Mouse (Mus musculus): ENCODE results near the gene Dpm2. TPM values are rescaled to one million over a fixed set of nuclear protein-coding genes. Genes with fewer than 3 reads are reported as not detected.

Dpm2 gene
- polyA plus RNA-seq, 1 experiment from 2014 or later = 122 TPM

DNA sequence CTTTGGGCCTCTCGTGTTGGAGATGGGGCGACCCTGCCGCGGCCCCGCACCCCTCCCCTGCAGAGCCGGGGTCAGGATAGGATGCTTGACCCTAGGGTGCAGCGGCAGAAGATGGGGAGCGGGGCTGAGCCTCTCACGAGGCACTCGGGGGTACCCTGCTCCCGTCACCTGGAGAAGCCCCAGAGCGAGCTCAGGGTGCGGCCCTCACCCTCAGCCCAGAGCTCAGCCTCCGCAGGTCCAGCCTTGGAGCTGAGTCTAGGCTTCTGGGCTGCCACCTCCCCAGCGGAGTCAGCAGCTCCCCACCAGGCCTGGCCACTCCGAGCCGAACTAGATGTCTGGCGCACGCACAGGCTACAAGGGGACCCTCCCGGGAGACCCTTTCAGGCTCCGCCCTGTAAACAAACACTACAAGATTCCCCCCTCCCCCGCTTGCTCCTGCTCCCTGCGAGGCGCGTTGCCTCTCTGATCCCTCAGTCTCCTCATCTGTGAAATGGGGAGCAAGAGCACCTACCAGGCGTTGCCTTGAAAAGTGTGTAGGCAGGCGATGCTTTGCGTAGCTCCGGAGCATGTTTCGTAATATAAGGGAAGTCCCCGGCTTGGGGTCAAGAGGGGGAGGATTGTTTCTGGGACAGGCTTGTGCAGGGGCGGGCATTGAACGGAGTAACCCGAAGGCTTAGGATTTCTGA is 36.7 kb downstream of the Dpm2 start:
- Histone ChIP-seq H3K4me1 (ENCODE audit: control insufficient read depth, insufficient read depth, low read length) (peaks cover 23% of the 10 kb centered on the region; the same call in 1 of the 2 replicates), H3K36me3 (ENCODE audit: control insufficient read depth, insufficient read depth, low read length) (no peaks in the 10 kb centered on the region), H3K9me3 (ENCODE audit: control insufficient read depth, low read depth, low read length) (no peaks in the 10 kb centered on the region), H3K27ac (ENCODE audit: low read length) (peak overlapping the region; percentile 28; the same call in 1 of the 2 replicates), H3K27me3 (ENCODE audit: control insufficient read depth, insufficient read depth, low read length) (no peaks in the 10 kb centered on the region), H3K9ac (replicated peaks; ENCODE audit: low read depth, low read length) (peak overlapping the region; percentile 61), H3K4me2 (replicated peaks; ENCODE audit: low read depth, low read length) (peak overlapping the region; percentile 87), H3K4me3 (ENCODE audit: low read depth, low read length) (peak overlapping the region; percentile 80)
- peak; percentile 21; the same call in 1 of the 2 replicates for ATAC-seq (ENCODE audit: insufficient number of reproducible peaks, insufficient read depth, low FRiP score, low read depth)
- WGBS = 5% methylated on average over 33 of the region's 34 CpGs

- no peak overlapping the region for H3K9ac ChIP-seq (replicated peaks; ENCODE audit: low read depth, low read length)
Measured at GRCm38 (mm10) chr2:32608141-32608777, 37.6 kb downstream of the Dpm2 start.

DNA sequence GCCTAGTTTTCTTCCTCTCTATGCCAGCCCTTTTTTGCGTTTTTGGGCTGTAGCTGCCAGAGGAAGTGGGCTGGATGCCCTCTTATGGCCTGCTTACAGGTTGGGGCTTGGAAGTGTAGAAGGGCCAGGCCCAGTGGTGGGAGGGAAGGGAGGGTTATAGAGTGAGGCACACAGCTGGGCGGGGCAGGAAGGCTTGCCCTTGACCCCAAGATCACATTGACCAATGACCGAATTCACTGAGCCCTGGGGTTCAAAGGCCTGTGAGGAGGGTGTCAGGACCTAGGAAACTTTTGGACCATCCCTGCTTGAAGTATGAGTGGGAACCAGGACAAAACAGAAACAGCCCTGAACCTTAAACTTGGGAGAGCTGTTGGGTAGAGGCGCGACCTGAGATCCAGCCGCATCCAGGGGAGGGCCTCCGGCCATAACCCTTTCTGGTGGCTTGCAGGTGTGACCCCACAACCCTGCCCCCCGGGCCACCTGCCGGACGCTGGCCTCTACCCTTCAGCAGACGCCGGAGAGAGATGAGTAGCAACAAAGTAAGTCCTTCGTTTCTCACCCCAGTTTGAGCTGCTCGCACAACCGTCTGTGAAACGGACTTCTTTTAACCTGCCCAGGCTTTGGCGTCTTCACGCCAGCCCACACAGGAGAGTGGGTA is 38.2 kb downstream of the Dpm2 start:
- Histone ChIP-seq H3K27me3 (ENCODE audit: control insufficient read depth, insufficient read depth, low read length) (no peaks in the 10 kb centered on the region), H3K4me1 (ENCODE audit: control insufficient read depth, insufficient read depth, low read length) (peaks cover 20% of the 10 kb centered on the region; the same call in 1 of the 2 replicates), H3K27ac (ENCODE audit: low read length) (peak overlapping the region; percentile 28; the same call in 1 of the 2 replicates), H3K9me3 (ENCODE audit: control insufficient read depth, low read depth, low read length) (no peaks in the 10 kb centered on the region), H3K4me2 (replicated peaks; ENCODE audit: low read depth, low read length) (peak overlapping the region; percentile 87), H3K4me3 (ENCODE audit: low read depth, low read length) (peak overlapping the region; percentile 80), H3K9ac (replicated peaks; ENCODE audit: low read depth, low read length) (no peak overlapping the region), H3K36me3 (ENCODE audit: control insufficient read depth, insufficient read depth, low read length) (no peaks in the 10 kb centered on the region)
- ATAC-seq (ENCODE audit: insufficient number of reproducible peaks, insufficient read depth, low FRiP score, low read depth) = no peak
- WGBS = 53% methylated on average over 18 of the region's 18 CpGs

More at GRCm38 (mm10) chr2:32608141-32608777, 37.6 kb downstream of the Dpm2 start:
- Histone ChIP-seq H3K4me1 (ENCODE audit: control insufficient read depth, insufficient read depth, low read length) (peaks cover 20% of the 10 kb centered on the region; the same call in 1 of the 2 replicates), H3K4me2 (replicated peaks; ENCODE audit: low read depth, low read length) (peak overlapping the region; percentile 87), H3K27ac (ENCODE audit: low read length) (peak overlapping the region; percentile 28; the same call in 1 of the 2 replicates), H3K27me3 (ENCODE audit: control insufficient read depth, insufficient read depth, low read length) (no peaks in the 10 kb centered on the region), H3K4me3 (ENCODE audit: low read depth, low read length) (peak overlapping the region; percentile 80), H3K9me3 (ENCODE audit: control insufficient read depth, low read depth, low read length) (no peaks in the 10 kb centered on the region), H3K36me3 (ENCODE audit: control insufficient read depth, insufficient read depth, low read length) (no peaks in the 10 kb centered on the region)
- ATAC-seq (ENCODE audit: insufficient number of reproducible peaks, insufficient read depth, low FRiP score, low read depth) = peak; percentile 44
- WGBS = 6% methylated on average over 25 of the region's 25 CpGs

- ATAC-seq (ENCODE audit: insufficient number of reproducible peaks, insufficient read depth, low FRiP score, low read depth) = no peak
- H3K27ac ChIP-seq (ENCODE audit: low read length) = peak overlapping the region; percentile 39; the same call in 1 of the 2 replicates
- peak overlapping the region; percentile 32 for H3K4me3 ChIP-seq (ENCODE audit: low read depth, low read length)
- WGBS = 13% methylated on average over 23 of the region's 23 CpGs
- no peak overlapping the region for H3K9ac ChIP-seq (replicated peaks; ENCODE audit: low read depth, low read length)
- no peaks in the 10 kb centered on the region for H3K9me3 ChIP-seq (ENCODE audit: control insufficient read depth, low read depth, low read length)
- H3K27me3 ChIP-seq (ENCODE audit: control insufficient read depth, insufficient read depth, low read length) = no peaks in the 10 kb centered on the region
- H3K4me2 ChIP-seq (replicated peaks; ENCODE audit: low read depth, low read length) = peak overlapping the region; percentile 50
- no peaks in the 10 kb centered on the region; the same call in 1 of the 2 replicates for H3K36me3 ChIP-seq (ENCODE audit: control insufficient read depth, insufficient read depth, low read length)
- H3K4me1 ChIP-seq (ENCODE audit: control insufficient read depth, insufficient read depth, low read length) = peaks cover 20% of the 10 kb centered on the region; the same call in 1 of the 2 replicates
Measured at GRCm38 (mm10) chr2:32610610-32611229, 40.1 kb downstream of the Dpm2 start.

GRCm38 (mm10) chr2:32612274-32612673 is 41.6 kb downstream of the Dpm2 start:
- H3K9me3 ChIP-seq (ENCODE audit: control insufficient read depth, low read depth, low read length) = no peaks in the 10 kb centered on the region
- no peak overlapping the region for H3K4me2 ChIP-seq (replicated peaks; ENCODE audit: low read depth, low read length)
- 71% methylated on average over 26 of the region's 26 CpGs for WGBS
- ATAC-seq (ENCODE audit: insufficient number of reproducible peaks, insufficient read depth, low FRiP score, low read depth) = no peak
- no peaks in the 10 kb centered on the region; the same call in 1 of the 2 replicates for H3K36me3 ChIP-seq (ENCODE audit: control insufficient read depth, insufficient read depth, low read length)
- no peaks in the 10 kb centered on the region for H3K27me3 ChIP-seq (ENCODE audit: control insufficient read depth, insufficient read depth, low read length)
- H3K27ac ChIP-seq (ENCODE audit: low read length) = no peak overlapping the region
- H3K9ac ChIP-seq (replicated peaks; ENCODE audit: low read depth, low read length) = no peak overlapping the region
- H3K4me1 ChIP-seq (ENCODE audit: control insufficient read depth, insufficient read depth, low read length) = peaks cover 20% of the 10 kb centered on the region; the same call in 1 of the 2 replicates
- no peak overlapping the region for H3K4me3 ChIP-seq (ENCODE audit: low read depth, low read length)

DNA sequence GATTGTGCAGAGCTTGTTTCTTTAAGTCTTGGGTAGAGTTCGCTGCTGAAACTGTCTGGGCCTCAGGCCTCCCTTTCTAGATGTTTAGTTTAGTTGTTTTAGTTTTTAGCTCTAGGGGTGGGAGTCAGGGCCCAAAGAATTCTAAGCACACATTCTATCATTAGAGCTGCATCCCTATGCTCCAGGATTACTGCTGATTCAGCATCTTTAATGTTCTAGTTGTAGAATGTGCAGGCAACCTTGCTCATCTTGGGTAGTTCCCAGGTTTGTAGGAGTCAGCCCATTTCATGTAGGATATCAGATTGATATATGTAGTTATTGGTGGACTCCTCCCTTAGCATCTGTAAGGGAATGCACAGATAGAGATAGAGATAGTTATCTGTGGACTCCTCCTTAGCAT is 46.5 kb downstream of the Dpm2 start:
- Histone ChIP-seq H3K36me3 (ENCODE audit: control insufficient read depth, insufficient read depth, low read length) (no peaks in the 10 kb centered on the region; the same call in 1 of the 2 replicates), H3K9me3 (ENCODE audit: control insufficient read depth, low read depth, low read length) (no peaks in the 10 kb centered on the region), H3K4me1 (ENCODE audit: control insufficient read depth, insufficient read depth, low read length) (peaks cover 27% of the 10 kb centered on the region; the same call in 1 of the 2 replicates), H3K9ac (replicated peaks; ENCODE audit: low read depth, low read length) (no peak overlapping the region), H3K27ac (ENCODE audit: low read length) (no peak overlapping the region), H3K27me3 (ENCODE audit: control insufficient read depth, insufficient read depth, low read length) (no peaks in the 10 kb centered on the region), H3K4me2 (replicated peaks; ENCODE audit: low read depth, low read length) (no peak overlapping the region), H3K4me3 (ENCODE audit: low read depth, low read length) (no peak overlapping the region)
- ATAC-seq (ENCODE audit: insufficient number of reproducible peaks, insufficient read depth, low FRiP score, low read depth) = no peak
- 93% methylated on average over 1 of the region's 1 CpGs for WGBS

DNA sequence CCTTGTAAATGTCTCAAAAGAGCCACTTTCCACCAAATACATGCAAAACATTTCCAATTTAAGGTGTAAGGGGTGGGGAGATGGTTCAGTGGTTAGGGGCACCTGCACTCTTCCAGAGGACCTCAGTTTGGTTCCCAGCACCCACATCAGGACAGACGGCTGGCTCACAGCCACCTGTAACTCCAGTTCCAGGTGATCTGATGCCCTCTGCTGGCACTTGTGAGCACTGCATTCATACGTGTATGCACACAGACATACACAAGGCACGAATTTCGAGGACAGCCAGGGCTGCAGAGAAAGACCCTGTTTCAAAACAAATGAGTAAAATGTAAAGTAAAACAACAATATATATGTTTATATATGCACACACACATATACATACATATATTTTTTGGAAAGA is 46.9 kb downstream of the Dpm2 start:
- Histone ChIP-seq H3K9ac (replicated peaks; ENCODE audit: low read depth, low read length) (no peak overlapping the region), H3K9me3 (ENCODE audit: control insufficient read depth, low read depth, low read length) (no peaks in the 10 kb centered on the region), H3K4me2 (replicated peaks; ENCODE audit: low read depth, low read length) (no peak overlapping the region), H3K27me3 (ENCODE audit: control insufficient read depth, insufficient read depth, low read length) (no peaks in the 10 kb centered on the region), H3K4me3 (ENCODE audit: low read depth, low read length) (no peak overlapping the region), H3K27ac (ENCODE audit: low read length) (no peak overlapping the region), H3K4me1 (ENCODE audit: control insufficient read depth, insufficient read depth, low read length) (peaks cover 27% of the 10 kb centered on the region; the same call in 1 of the 2 replicates), H3K36me3 (ENCODE audit: control insufficient read depth, insufficient read depth, low read length) (no peaks in the 10 kb centered on the region; the same call in 1 of the 2 replicates)
- WGBS = 92% methylated on average over 4 of the region's 4 CpGs
- no peak for ATAC-seq (ENCODE audit: insufficient number of reproducible peaks, insufficient read depth, low FRiP score, low read depth)

DNA sequence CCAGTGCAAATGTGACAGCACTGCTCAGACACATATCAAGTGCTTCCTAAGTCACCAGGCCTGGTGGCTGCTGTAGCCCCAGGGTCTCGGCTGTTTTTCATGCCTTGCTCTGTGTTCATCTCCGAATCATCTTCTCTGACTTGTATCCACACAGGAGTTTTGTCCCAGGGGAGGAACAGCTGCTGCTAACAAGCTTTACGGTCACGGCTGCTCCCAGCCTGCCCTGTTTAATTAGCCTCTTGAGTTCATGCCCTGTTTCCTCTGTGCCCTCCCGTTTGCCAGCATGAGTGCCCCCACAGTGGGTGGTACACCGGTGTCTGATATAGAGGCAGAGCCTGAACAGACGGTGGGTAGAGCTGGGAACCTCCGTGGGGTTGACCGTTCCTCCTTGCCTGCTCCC is 47.4 kb downstream of the Dpm2 start:
- 81% methylated on average over 9 of the region's 9 CpGs for WGBS
- no peak overlapping the region for H3K4me3 ChIP-seq (ENCODE audit: low read depth, low read length)
- H3K36me3 ChIP-seq (ENCODE audit: control insufficient read depth, insufficient read depth, low read length) = no peaks in the 10 kb centered on the region; the same call in 1 of the 2 replicates
- H3K27ac ChIP-seq (ENCODE audit: low read length) = no peak overlapping the region
- H3K27me3 ChIP-seq (ENCODE audit: control insufficient read depth, insufficient read depth, low read length) = no peaks in the 10 kb centered on the region
- no peak for ATAC-seq (ENCODE audit: insufficient number of reproducible peaks, insufficient read depth, low FRiP score, low read depth)
- no peak overlapping the region for H3K4me2 ChIP-seq (replicated peaks; ENCODE audit: low read depth, low read length)
- H3K9ac ChIP-seq (replicated peaks; ENCODE audit: low read depth, low read length) = no peak overlapping the region
- no peaks in the 10 kb centered on the region for H3K9me3 ChIP-seq (ENCODE audit: control insufficient read depth, low read depth, low read length)
- peaks cover 27% of the 10 kb centered on the region; the same call in 1 of the 2 replicates for H3K4me1 ChIP-seq (ENCODE audit: control insufficient read depth, insufficient read depth, low read length)

All from stomach, embryonic 14.5 days (tissue).